Mouse (Mus musculus) liver, embryonic 13.5 days (tissue): ENCODE results near the gene Spc24. TPM values are rescaled to one million over a fixed set of nuclear protein-coding genes. Genes with fewer than 3 reads are reported as not detected.
"Not testable (repeated sequence)": the region's sequence is repeated elsewhere in the genome, so short reads cannot be mapped to it uniquely, and the experiment has no call there.

ENCODE experiments used
- ATAC-seq: fragments of 200-750 bp; cut with Nextera tagmentation; 2 replicates; pipeline ENCODE4 v1.8.0; 2017; ENCODE audit warnings: low read depth, mild to moderate bottlenecking, moderate number of reproducible peaks, moderate library complexity
- DNase-seq: peaks from one replicate; pipeline ENCODE4 v3.0.0; 2022
- H3K27ac ChIP-seq: fragments of 300-500 bp; sonication (generic); 2 replicates; pipeline ENCODE4 v1.5.1; 2015; ENCODE audit warnings: moderate library complexity, mild to moderate bottlenecking, inconsistent platforms
- H3K27me3 ChIP-seq: fragments of 300-500 bp; sonication (generic); 2 replicates; pipeline ENCODE4 v1.6.1; 2015; ENCODE audit warnings: mild to moderate bottlenecking, inconsistent platforms
- H3K36me3 ChIP-seq: fragments of 300-500 bp; sonication (generic); 2 replicates; pipeline ENCODE4 v1.6.1; 2015; ENCODE audit warnings: mild to moderate bottlenecking, inconsistent platforms
- H3K4me1 ChIP-seq: fragments of 300-500 bp; sonication (generic); replicated peaks from 2 replicates; pipeline ENCODE4 v1.6.1; 2015; ENCODE audit warnings: inconsistent platforms
- H3K4me2 ChIP-seq: fragments of 300-500 bp; sonication (generic); 2 replicates; pipeline ENCODE4 v1.6.1; 2015; ENCODE audit warnings: inconsistent platforms, mild to moderate bottlenecking, moderate library complexity
- H3K4me3 ChIP-seq: fragments of 300-500 bp; sonication (generic); replicated peaks from 2 replicates; pipeline ENCODE4 v1.5.1; 2015; ENCODE audit warnings: mild to moderate bottlenecking, inconsistent platforms
- H3K9ac ChIP-seq: fragments of 300-500 bp; sonication (generic); 2 replicates; pipeline ENCODE4 v1.6.1; 2015; ENCODE audit warnings: mild to moderate bottlenecking, inconsistent platforms
- H3K9me3 ChIP-seq: fragments of 300-500 bp; sonication (generic); replicated peaks from 2 replicates; pipeline ENCODE4 v1.6.1; 2016; ENCODE audit warnings: inconsistent platforms
- WGBS: fragments of 180-500 bp; shearing (Covaris S2); methylation state at CpG from one replicate; pipeline ENCODE4 v1.1.7; 2015; ENCODE audit not compliant: insufficient replicate concordance; 5-methylcytosine and 5-hydroxymethylcytosine counted together
- polyA plus RNA-seq: library from polyadenylated mRNA; unstranded; fragments of >200 nt; fragmentation: Nextera tagmentation; extraction: Ambion mirVana; gene quantifications from 2 replicates; pipeline ENCODE4 v1.2.1, GENCODE M21; 2015

The Spc24 gene
- polyA plus RNA-seq, 1 experiment from 2014 or later = 91.5 TPM

DNA sequence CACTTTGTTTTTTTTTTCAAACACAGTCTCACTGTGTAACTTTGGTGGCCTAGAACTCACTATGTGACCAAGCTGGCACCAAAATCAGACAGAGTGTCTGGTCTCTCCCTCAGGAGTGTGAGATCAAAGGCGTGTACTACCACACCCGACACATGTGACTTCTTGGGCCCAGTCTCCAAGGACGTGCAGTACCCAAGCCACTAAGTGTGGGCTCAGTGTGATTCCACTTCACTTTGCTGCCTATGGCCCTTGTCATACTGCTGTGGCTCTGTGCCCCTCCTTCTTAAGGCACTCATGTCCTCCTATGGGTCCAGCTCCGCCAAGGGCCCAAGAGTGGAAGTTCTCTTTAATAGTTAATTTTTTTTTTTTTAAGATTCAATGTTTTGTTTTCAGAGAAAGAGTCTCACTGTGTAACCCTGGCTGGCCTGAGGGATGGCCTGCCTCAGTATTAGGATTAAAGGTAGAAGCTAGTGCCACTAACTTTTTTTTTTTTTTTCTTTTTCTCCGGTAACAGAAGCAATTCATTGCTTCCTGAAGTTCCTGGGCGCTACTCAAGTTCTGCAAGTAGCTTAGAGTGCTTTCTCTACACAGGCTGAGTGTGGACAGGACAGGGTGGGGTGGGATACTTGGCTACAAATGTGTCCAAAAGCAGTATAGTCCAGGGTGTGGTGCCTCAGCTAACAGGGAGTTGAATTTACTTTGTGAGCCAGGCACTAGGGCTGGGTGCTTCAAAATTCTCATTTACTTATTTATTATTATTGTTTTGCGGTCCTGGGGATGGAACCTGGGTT lies 24.6 kb upstream of the Spc24 start:
- DNase-seq (no peak), ATAC-seq (no peak)
- Histone ChIP-seq H3K9me3 (no peaks in the 10 kb centered on the region), H3K9ac (no peak overlapping the region), H3K4me3 (no peak overlapping the region), H3K27ac (no peak overlapping the region), H3K27me3 (no peaks in the 10 kb centered on the region), H3K36me3 (peaks cover 27% of the 10 kb centered on the region), H3K4me1 (peaks cover 8% of the 10 kb centered on the region), H3K4me2 (no peak overlapping the region)
- WGBS = 68% methylated on average over 7 of the region's 7 CpGs

DNA sequence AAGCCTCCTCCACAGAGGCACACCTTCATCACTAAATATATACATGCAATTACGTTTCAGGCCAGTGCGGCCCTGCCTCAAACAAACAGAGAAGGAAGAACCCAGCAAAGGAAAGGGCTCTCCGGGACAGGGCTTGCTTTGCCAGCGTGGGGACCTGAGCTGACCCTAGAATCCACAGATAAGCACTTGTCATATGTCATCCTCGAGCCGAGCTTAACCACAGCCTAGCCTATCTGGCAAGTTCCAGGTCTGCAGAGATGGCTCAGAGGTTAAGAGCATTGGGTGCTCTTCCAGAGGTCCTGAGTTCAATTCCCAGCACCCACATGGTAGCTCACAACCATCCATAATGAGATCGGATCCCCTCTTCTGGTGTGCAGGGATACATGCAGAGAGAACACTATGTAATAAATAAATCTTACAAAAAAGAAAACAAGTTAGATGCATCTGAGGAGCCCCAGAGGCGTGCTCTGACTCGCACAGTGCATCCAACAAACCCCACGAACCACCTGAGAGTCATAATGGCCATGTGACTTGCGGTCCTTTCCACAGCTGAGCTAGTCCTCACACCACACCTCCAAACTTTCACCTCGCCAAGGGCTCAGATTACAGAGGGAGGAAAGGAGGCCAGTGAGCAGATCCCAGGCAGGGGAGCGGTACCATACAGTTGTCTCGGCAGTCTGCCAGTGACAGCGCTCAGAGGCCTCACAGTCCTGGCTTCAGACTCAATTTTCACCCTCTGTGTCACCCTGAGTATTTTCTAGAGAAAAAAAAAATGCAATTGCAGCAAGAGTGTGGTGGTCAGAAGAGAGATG lies 21.8 kb upstream of the Spc24 start:
- Histone ChIP-seq H3K9me3 (no peaks in the 10 kb centered on the region), H3K27me3 (no peaks in the 10 kb centered on the region), H3K36me3 (peaks cover 49% of the 10 kb centered on the region), H3K9ac (no peak overlapping the region), H3K27ac (no peak overlapping the region), H3K4me3 (no peak overlapping the region), H3K4me1 (peaks cover 5% of the 10 kb centered on the region), H3K4me2 (no peak overlapping the region)
- 55% methylated on average over 15 of the region's 15 CpGs for WGBS
- no peak for DNase-seq
- no peak for ATAC-seq

- H3K9me3 ChIP-seq = no peaks in the 10 kb centered on the region
- H3K4me2 ChIP-seq = no peak overlapping the region
- DNase-seq = no peak
- H3K9ac ChIP-seq = no peak overlapping the region
- H3K36me3 ChIP-seq = peaks cover 66% of the 10 kb centered on the region
- WGBS = 63% methylated on average over 3 of the region's 3 CpGs
- no peak for ATAC-seq
- no peaks in the 10 kb centered on the region for H3K27me3 ChIP-seq
- H3K4me1 ChIP-seq = no peaks in the 10 kb centered on the region
- no peak overlapping the region for H3K4me3 ChIP-seq
- H3K27ac ChIP-seq = no peak overlapping the region
Measured at GRCm38 (mm10) chr9:21777726-21778125, 17.6 kb upstream of the Spc24 start.

DNA sequence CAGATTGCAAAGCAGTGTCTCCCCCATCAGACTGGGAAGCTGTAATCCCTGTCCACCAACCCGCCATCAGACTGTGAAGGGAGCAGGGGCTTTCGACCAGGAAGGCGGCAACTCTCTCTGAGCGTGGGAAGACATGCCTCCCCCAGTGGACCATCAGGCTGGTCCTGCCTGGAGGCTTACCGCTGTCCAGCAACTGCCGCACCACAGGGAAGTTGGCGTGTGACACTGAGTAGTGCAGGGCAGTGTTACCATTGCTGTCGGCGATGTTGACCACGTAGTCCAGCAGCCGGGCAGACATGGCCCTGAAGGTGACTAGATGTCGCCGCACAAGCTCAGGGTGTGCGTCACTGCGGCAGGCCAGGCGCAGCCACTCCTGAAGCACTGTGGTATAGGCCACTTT lies 14.2 kb upstream of the Spc24 start:
- Histone ChIP-seq H3K9ac (no peak overlapping the region), H3K27ac (no peak overlapping the region), H3K9me3 (no peaks in the 10 kb centered on the region), H3K36me3 (peaks cover 61% of the 10 kb centered on the region), H3K4me2 (no peak overlapping the region), H3K4me3 (no peak overlapping the region), H3K4me1 (no peaks in the 10 kb centered on the region), H3K27me3 (no peaks in the 10 kb centered on the region)
- 83% methylated on average over 16 of the region's 16 CpGs for WGBS
- DNase-seq (no peak), ATAC-seq (no peak)

- 64% methylated on average over 5 of the region's 5 CpGs for WGBS
- peaks cover 51% of the 10 kb centered on the region for H3K36me3 ChIP-seq
- H3K9me3 ChIP-seq = not testable (repeated sequence)
Measured at GRCm38 (mm10) chr9:21773396-21773795, 13.3 kb upstream of the Spc24 start.

GRCm38 (mm10) chr9:21769558-21770183 lies 9.6 kb upstream of the Spc24 start:
- Histone ChIP-seq H3K4me3 (no peak overlapping the region), H3K36me3 (peaks cover 31% of the 10 kb centered on the region), H3K4me1 (no peaks in the 10 kb centered on the region), H3K4me2 (no peak overlapping the region), H3K27ac (peak overlapping the region; percentile 4), H3K9ac (no peak overlapping the region), H3K27me3 (no peaks in the 10 kb centered on the region), H3K9me3 (no peaks in the 10 kb centered on the region)
- ATAC-seq = no peak; the same call in 1 of the 2 replicates
- no peak for DNase-seq
- WGBS = 77% methylated on average over 26 of the region's 26 CpGs

More at GRCm38 (mm10) chr9:21773396-21773795, 13.3 kb upstream of the Spc24 start:
- not testable (repeated sequence) for H3K27ac ChIP-seq, H3K4me1 ChIP-seq, DNase-seq, H3K4me2 ChIP-seq, ATAC-seq, H3K9ac ChIP-seq, H3K4me3 ChIP-seq, H3K27me3 ChIP-seq

DNA sequence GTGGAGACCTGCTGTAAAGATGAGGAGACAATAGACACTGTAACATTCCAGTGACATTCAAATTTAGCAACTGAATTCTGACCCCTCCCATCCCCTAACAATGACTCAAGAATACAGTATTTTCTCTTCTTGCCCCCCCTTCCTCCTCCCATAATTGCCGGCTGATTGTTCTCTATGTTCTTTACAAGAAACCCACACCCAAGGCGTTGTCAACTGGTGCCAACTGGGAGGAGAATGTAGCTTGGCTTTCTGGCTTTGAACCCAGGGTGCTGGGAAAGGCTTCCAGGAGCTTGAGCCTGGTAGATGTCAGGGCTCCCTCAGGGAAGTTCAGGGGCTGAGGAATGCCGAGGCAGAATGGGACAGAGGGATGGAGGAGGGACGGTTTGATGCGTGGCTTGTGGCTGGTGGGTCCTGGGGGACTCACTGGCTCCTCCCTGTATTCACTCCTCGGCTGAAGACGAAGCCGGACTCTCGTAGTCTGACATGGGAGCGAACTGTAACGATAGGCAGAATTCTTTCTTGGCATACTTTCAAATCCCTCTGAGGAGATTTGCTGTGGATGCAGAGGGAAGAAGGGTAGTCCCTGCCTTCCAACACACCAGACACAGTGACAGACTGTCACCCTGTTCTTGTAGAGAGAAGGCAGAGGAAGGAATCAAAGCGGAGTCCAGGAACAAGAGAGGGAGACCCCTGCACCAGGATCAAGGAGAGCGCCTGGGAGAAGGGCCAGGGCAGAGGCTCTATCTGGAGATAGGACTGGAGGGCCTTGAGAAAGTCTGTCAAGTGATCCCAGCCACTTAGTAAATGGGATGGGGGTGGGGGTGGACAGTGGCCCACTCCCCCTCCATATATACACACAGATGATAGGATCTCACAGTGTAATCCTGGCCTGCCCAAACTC lies 8.7 kb upstream of the Spc24 start:
- Histone ChIP-seq H3K9ac (no peak overlapping the region), H3K4me2 (no peak overlapping the region), H3K36me3 (peaks cover 23% of the 10 kb centered on the region), H3K27me3 (no peaks in the 10 kb centered on the region), H3K9me3 (no peaks in the 10 kb centered on the region), H3K27ac (no peak overlapping the region; the same call in 1 of the 2 replicates), H3K4me1 (no peaks in the 10 kb centered on the region), H3K4me3 (no peak overlapping the region)
- WGBS = 74% methylated on average over 13 of the region's 13 CpGs
- ATAC-seq = no peak
- no peak for DNase-seq

DNA sequence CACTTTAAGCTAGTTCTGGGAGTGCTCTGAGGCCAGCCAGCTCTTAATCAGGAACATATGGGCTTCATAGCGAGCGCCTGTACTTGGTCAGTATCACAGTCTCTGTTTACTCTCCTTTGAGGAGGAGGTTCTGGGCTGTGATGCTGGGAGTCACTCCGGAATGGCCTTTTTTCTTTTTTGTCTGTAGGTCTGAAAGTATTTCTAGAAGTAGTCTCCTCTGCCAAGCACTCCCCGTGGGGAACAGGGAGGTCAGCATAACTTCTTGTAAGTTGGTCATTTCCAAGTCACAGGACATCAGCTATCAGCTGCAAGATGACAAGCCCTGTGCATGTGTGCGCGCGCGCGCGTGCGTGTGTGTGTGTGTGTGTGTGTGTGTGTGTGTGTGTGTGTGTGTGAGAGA lies 7.8 kb upstream of the Spc24 start:
- Histone ChIP-seq H3K4me3 (no peak overlapping the region), H3K27me3 (no peaks in the 10 kb centered on the region), H3K36me3 (peaks cover 19% of the 10 kb centered on the region), H3K4me1 (no peaks in the 10 kb centered on the region), H3K27ac (no peak overlapping the region), H3K4me2 (no peak overlapping the region), H3K9ac (no peak overlapping the region), H3K9me3 (no peaks in the 10 kb centered on the region)
- ATAC-seq (no peak), DNase-seq (no peak)
- 83% methylated on average over 11 of the region's 11 CpGs for WGBS

DNA sequence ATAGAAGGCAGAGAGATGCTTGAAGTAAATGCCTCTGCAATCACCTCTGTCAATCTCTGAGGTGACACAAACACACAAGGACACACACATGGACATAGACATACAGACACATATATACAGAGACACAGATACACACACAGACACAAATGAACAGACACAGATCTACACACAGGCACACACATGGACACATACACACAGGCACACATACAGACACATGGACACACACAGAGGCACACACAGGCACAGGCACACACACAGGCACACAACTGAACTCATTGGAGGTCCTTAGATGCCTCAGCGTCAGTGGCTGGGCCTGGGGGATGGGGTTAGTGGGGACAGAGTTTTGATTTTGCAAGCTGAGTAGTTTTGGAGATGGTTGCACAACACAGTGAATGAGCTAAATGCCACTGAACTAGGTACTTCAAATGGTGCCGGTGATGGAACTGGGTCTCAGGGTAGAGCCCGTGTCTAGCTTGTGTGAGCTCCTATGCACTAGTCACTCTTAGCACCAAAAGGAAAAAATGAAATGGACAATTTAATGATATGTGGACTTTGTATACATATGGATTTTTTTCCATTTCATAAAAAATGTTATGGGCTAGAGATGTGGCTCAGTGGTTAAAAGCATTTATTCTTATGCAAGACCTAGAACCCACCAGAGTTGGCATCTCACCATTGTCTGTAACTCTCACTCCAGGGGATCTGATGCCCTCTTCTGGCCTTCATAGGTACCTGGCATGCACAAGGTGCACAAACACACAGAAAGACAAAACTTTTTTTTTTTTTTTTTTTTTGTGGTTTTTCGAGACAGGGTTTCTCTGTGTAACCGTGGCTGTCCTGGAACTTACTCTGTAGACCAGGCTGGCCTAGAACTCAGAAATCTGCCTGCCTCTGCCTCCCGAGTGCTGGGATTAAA lies 4.2 kb upstream of the Spc24 start:
- no peak overlapping the region for H3K9ac ChIP-seq
- no peak overlapping the region for H3K4me2 ChIP-seq
- peaks cover 4% of the 10 kb centered on the region; the same call in 1 of the 2 replicates for H3K36me3 ChIP-seq
- H3K27ac ChIP-seq = no peak overlapping the region
- H3K9me3 ChIP-seq = no peaks in the 10 kb centered on the region
- no peak for ATAC-seq
- no peaks in the 10 kb centered on the region for H3K27me3 ChIP-seq
- H3K4me1 ChIP-seq = peaks cover 22% of the 10 kb centered on the region
- no peak overlapping the region for H3K4me3 ChIP-seq
- DNase-seq = no peak
- 76% methylated on average over 6 of the region's 6 CpGs for WGBS

GRCm38 (mm10) chr9:21762135-21762534 lies 2.0 kb upstream of the Spc24 start:
- Histone ChIP-seq H3K9ac (no peak overlapping the region), H3K4me3 (no peak overlapping the region), H3K4me1 (peaks cover 45% of the 10 kb centered on the region), H3K4me2 (no peak overlapping the region), H3K27ac (no peak overlapping the region), H3K36me3 (peaks cover 21% of the 10 kb centered on the region), H3K27me3 (no peaks in the 10 kb centered on the region), H3K9me3 (no peaks in the 10 kb centered on the region)
- ATAC-seq (no peak), DNase-seq (no peak)
